Mouse (Mus musculus) embryonic stem cell, embryonic (primary cell): ENCODE measurements around the gene Chrnb1.

Source experiments
- CTCF ChIA-PET, 4 experiments: fragments of 300-600 bp in 2 of 4; fragments of 350-600 bp in 2 of 4; sonication (Branson Sonifier 250); formaldehyde crosslinking; loops; one replicate each; lab custom pipeline; 2022; ENCODE audit warnings: inconsistent platforms in 2 of 4; lab: Charles Lee
- POLR2A ChIA-PET, 4 experiments: fragments of 300-600 bp in 2 of 4; fragments of 350-600 bp in 2 of 4; sonication (Branson Sonifier 250); formaldehyde crosslinking; loops; one replicate each; lab custom pipeline; 2022; ENCODE audit warnings: antibody characterized with exemption in 4 of 4, inconsistent platforms in 1 of 4; lab: Charles Lee

The Chrnb1 gene

DNA sequence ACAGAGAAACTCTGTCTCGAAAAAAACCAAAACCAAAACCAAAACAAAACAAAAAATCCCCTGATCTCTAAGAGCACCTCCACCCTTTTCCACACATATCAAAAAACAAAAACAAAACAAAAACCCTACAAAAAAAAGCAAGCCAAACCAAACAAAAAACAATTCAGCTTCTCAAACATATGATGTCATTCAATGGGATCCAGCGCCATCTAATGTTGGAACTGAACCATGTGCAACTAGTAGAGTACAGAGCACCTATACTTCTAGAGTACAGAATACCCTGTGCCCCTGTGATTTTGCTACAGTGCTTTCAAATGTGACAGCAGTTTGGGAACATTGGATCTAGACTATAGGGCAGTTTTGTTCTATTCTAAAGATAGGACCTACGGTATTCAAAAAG is 41.0 kb downstream of the Chrnb1 start:
- ChIA-PET POLR2A (interaction anchor here in 3 of 4 experiments (0.5 to 10.2 kb wide), 44 partner anchors 10 to 509 kb away, joined by 3 to 107 read pairs (median 4); partner anchors contain the start of genes Eif5a (in 2 of the 3), Tmem256 (in 2 of the 3), 2810408A11Rik (in 1 of the 3) and Ctdnep1 (in 1 of the 3)), CTCF (interaction anchor here (0.5 to 2.0 kb wide), 18 partner anchors 9 to 208 kb away, joined by 3 to 9 read pairs (median 4); no protein-coding TSS in a partner anchor)

DNA sequence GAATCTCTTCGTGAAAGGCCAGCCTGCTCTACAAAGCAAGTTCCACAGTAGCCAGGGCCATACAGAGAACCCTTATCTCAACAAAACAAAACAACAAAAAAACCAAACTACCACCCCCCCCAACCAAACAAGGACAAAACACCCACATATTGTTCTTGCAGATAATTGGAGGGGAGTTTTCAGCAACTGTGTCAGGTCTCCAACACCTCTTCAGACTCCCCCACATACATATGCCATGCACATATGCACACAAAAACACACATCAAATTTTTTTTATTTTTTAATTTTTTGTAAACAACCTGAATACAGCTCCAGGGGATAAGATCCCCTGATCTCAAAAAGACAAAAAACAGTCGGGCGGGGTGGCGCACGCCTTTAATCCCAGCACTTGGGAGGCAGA is 41.5 kb downstream of the Chrnb1 start:
- POLR2A ChIA-PET: interaction anchor here in 3 of 4 experiments (0.5 to 10.2 kb wide), 55 partner anchors 10 to 604 kb away, joined by 3 to 107 read pairs (median 4); partner anchors contain the start of genes Eif5a (in 2 of the 3), Tmem256 (in 2 of the 3), 2810408A11Rik (in 1 of the 3) and Ctdnep1 (in 1 of the 3)
- CTCF ChIA-PET: interaction anchor here (0.5 to 2.0 kb wide), 21 partner anchors 9 to 385 kb away, joined by 3 to 9 read pairs (median 4); partner anchors contain the start of gene Zbtb4 (in 1 of the 4)

DNA sequence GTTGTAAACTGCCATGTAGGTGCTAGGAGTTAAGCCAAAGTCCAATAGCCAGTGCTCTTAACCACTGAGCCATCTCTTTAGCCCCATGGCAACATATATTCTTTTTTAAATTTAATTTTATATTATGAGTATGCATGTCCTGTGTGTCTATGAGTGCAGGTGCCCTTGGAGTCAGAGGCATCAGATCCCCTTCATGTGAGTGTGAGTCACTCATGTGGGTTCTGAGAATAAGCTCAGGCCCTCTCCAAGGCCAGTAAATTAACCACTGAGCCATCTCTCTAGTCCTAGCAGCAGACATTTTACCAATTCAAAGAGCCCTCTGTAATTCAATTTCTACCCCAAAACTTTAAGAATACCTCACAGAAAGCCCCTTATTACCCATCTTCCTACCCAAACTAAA is 43.1 kb downstream of the Chrnb1 start:
- CTCF ChIA-PET: interaction anchor here in 1 of 4 experiments (0.7 to 1.7 kb wide), 5 partner anchors 13 to 47 kb away, joined by 3 to 4 read pairs (median 3); partner anchors contain the start of gene Zbtb4
- POLR2A ChIA-PET: interaction anchor here (0.5 to 10.2 kb wide), 35 partner anchors 8 to 589 kb away, joined by 3 to 107 read pairs (median 4); partner anchors contain the start of genes Eif5a (in 2 of the 4), Nlgn2 (in 2 of the 4), Tmem256 (in 2 of the 4) and Fxr2 (in 1 of the 4)

DNA sequence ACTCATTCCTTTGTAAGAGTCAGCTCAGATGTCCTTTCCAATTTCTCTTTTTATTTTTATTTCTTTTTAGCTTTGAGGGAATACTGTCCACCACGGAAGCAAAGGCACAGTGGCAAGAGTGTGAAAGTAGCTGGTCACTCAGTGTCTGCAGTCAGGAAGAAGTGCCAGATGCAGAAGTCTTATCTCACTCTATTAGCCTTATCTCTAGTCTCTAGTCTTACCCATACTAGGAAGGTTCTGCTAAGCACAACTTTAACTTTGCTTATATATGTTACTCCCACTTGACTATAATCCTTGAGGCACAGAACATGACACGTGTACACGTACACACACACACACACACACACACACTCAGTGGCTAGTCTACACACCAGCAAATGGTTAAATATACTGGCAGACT is 44.1 kb downstream of the Chrnb1 start:
- CTCF ChIA-PET: interaction anchor here (0.6 to 1.7 kb wide), 7 partner anchors 12 to 103 kb away, joined by 3 to 11 read pairs (median 4); no protein-coding TSS in a partner anchor
- POLR2A ChIA-PET: interaction anchor here (0.5 to 10.2 kb wide), 19 partner anchors 8 to 293 kb away, joined by 3 to 107 read pairs (median 6); partner anchors contain the start of genes 2810408A11Rik (in 1 of the 4), Dvl2 (in 1 of the 4), Neurl4 (in 1 of the 4) and Senp3 (in 1 of the 4)
